Mouse (Mus musculus) thymus, adult 2 months (tissue): Measurements from ENCODE around the gene Cfap299.

ENCODE experiments used
- CTCF ChIP-seq: fragments of 200-500 bp; IDR thresholded peaks from 2 replicates; pipeline ENCODE4 v1.5.1; 2012; ENCODE audit warnings: mild to moderate bottlenecking, control low read depth, low read length, moderate library complexity, borderline replicate concordance; ENCODE audit not compliant: control insufficient read depth, poor library complexity, insufficient read depth; ENCODE audit errors: extremely low read depth
- POLR2A ChIP-seq: fragments of 200-500 bp; IDR thresholded peaks from 2 replicates; pipeline ENCODE4 v1.6.1; 2012; ENCODE audit warnings: mild to moderate bottlenecking, low read length, control low read depth, moderate library complexity; ENCODE audit not compliant: control insufficient read depth, poor library complexity, insufficient read depth; ENCODE audit errors: extremely low read depth

GRCm38 (mm10) chr5:98761858-98762652 is 433.0 kb downstream of the Cfap299 start:
- TF ChIP-seq CTCF (no peak), POLR2A (no peak)
